ENCODE assay signal across 21 mouse cellular contexts in the genomic region with DNA sequence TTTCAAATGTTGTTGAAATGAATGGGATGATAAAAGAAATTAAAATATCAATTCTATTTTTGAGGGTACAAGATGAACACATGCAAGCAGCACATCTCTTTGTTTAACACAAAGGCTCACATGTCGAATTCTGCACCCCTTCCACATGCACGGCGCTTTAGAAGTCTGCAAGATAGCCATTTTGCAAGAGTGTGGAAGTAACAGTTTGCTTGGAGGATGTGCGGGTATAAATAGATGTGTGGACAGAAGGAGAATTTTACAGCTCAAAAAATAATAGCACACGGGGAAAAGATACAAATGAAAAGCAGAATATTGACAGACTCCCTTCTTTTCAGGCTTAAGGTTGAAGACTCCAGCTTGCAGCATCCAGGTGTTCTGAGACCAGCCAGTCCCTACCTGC. TPM values are rescaled to one million over a fixed set of nuclear protein-coding genes. Genes with fewer than 3 reads are reported as not detected.
DNase-seq lines count a peak whose midpoint lies in the region; ATAC-seq and TF ChIP-seq lines count a peak whose summit lies in the region.
"Had no signal": no experiment of that assay in that cellular context is flagged by ENCODE, and none has a peak within 500 bp of the region (broad histone marks: within the 10 kb centered on the region; RNA-seq: fewer than 3 reads in every experiment).

No protein-coding gene starts in this region.

- no peak for TF ChIP-seq CTCF in cortical plate, adult 2 months (IDR thresholded peaks at IDR 0.05; ENCODE audit: extremely low read depth, insufficient read depth, low read length)
- no peak for TF ChIP-seq CTCF in midbrain, postnatal 0 days (IDR thresholded peaks at IDR 0.05)

- H3K4me2 ChIP-seq in hindbrain, embryonic 11.5 days (replicated peaks; ENCODE audit: low read depth, low read length): 0 out of 2 replicates have a peak overlapping the region, but pooled peaks have one; percentile 8
- peak overlapping the region; percentile 71 for H3K4me2 ChIP-seq in hindbrain, embryonic 13.5 days
- H3K4me2 ChIP-seq in midbrain, postnatal 0 days (ENCODE audit: low read depth, low read length, poor library complexity, severe bottlenecking): peak overlapping the region; percentile 57
- H3K4me2 ChIP-seq: heart, embryonic 11.5 days; kidney, embryonic 15.5 days; liver, embryonic 11.5 days; lung, embryonic 14.5 days had no signal

- H3K36me3 ChIP-seq in hindbrain, embryonic 11.5 days (ENCODE audit: control insufficient read depth, insufficient read depth, low read length): no peaks in the 10 kb centered on the region
- no peaks in the 10 kb centered on the region for H3K36me3 ChIP-seq in hindbrain, embryonic 10.5 days
- no peaks in the 10 kb centered on the region for H3K36me3 ChIP-seq in hindbrain, embryonic 13.5 days
- H3K36me3 ChIP-seq in midbrain, postnatal 0 days (ENCODE audit: insufficient read depth, low read length): 0 out of 2 replicates have a peak, but pooled peaks cover 1% of the 10 kb centered on the region
- H3K36me3 ChIP-seq: kidney, embryonic 15.5 days; limb, embryonic 10.5 days had no signal

- 75% methylated on average over 5 of the region's 5 CpGs for WGBS in hindbrain, embryonic 11.5 days
- 80% methylated on average over 5 of the region's 5 CpGs for WGBS in hindbrain, embryonic 10.5 days
- 75% methylated on average over 5 of the region's 5 CpGs for WGBS in hindbrain, embryonic 13.5 days
- WGBS in midbrain, postnatal 0 days: 42% methylated on average over 5 of the region's 5 CpGs

- no peaks in the 10 kb centered on the region for H3K9me3 ChIP-seq in hindbrain, embryonic 11.5 days (ENCODE audit: control insufficient read depth, low read length)
- no peaks in the 10 kb centered on the region for H3K9me3 ChIP-seq in hindbrain, embryonic 10.5 days
- no peaks in the 10 kb centered on the region for H3K9me3 ChIP-seq in hindbrain, embryonic 13.5 days
- H3K9me3 ChIP-seq in midbrain, postnatal 0 days (ENCODE audit: low read length): no peaks in the 10 kb centered on the region
- H3K9me3 ChIP-seq: kidney, embryonic 15.5 days; limb, embryonic 10.5 days had no signal

- no peak for ATAC-seq in hindbrain, embryonic 11.5 days (ENCODE audit: low FRiP score)
- no peak for ATAC-seq in hindbrain, embryonic 13.5 days (ENCODE audit: low FRiP score)
- no peak for ATAC-seq in midbrain, postnatal 0 days (ENCODE audit: low FRiP score)

- TF ChIP-seq POLR2A in cortical plate, adult 2 months (IDR thresholded peaks at IDR 0.05; ENCODE audit: extremely low read depth, insufficient read depth, low read length): no peak

- H3K27ac ChIP-seq in hindbrain, embryonic 11.5 days (ENCODE audit: low read depth, low read length): no peak overlapping the region
- H3K27ac ChIP-seq in hindbrain, embryonic 10.5 days: no peak overlapping the region
- peak overlapping the region; percentile 51; the same call in 1 of the 2 replicates for H3K27ac ChIP-seq in cortical plate, adult 2 months (ENCODE audit: insufficient read depth, low read length)
- 0 out of 2 replicates have a peak overlapping the region, but pooled peaks have one; percentile 93 for H3K27ac ChIP-seq in hindbrain, embryonic 13.5 days
- peak overlapping the region; percentile 93 for H3K27ac ChIP-seq in midbrain, postnatal 0 days (ENCODE audit: low read depth, low read length)
- H3K27ac ChIP-seq: kidney, embryonic 15.5 days; limb, embryonic 10.5 days; macrophage; stomach, postnatal 0 days had no signal

- H3K27me3 ChIP-seq in hindbrain, embryonic 11.5 days (ENCODE audit: control insufficient read depth, insufficient read depth, low read length): peaks cover 21% of the 10 kb centered on the region
- H3K27me3 ChIP-seq in hindbrain, embryonic 10.5 days (ENCODE audit: insufficient read depth, poor library complexity, severe bottlenecking): peaks cover 52% of the 10 kb centered on the region
- H3K27me3 ChIP-seq in hindbrain, embryonic 13.5 days: peaks cover 21% of the 10 kb centered on the region
- no peaks in the 10 kb centered on the region for H3K27me3 ChIP-seq in midbrain, postnatal 0 days (ENCODE audit: insufficient read depth, low read length)

- H3K9ac ChIP-seq in hindbrain, embryonic 11.5 days (ENCODE audit: low read depth, low read length): no peak overlapping the region
- peak overlapping the region; percentile 83 for H3K9ac ChIP-seq in hindbrain, embryonic 13.5 days
- peak overlapping the region; percentile 80 for H3K9ac ChIP-seq in midbrain, postnatal 0 days (replicated peaks; ENCODE audit: low read length, poor library complexity, severe bottlenecking)
- H3K9ac ChIP-seq: kidney, embryonic 15.5 days; lung, embryonic 14.5 days had no signal

- H3K4me3 ChIP-seq in hindbrain, embryonic 11.5 days (ENCODE audit: low read depth, low read length): peak overlapping the region; percentile 1; the same call in 1 of the 2 replicates
- H3K4me3 ChIP-seq in hindbrain, embryonic 10.5 days: no peak overlapping the region
- peak overlapping the region; percentile 59 for H3K4me3 ChIP-seq in cortical plate, adult 2 months (ENCODE audit: insufficient read depth, low read length)
- peak overlapping the region; percentile 58 for H3K4me3 ChIP-seq in hindbrain, embryonic 13.5 days
- peak overlapping the region; percentile 66 for H3K4me3 ChIP-seq in midbrain, postnatal 0 days (ENCODE audit: low read depth, low read length)
- H3K4me3 ChIP-seq: kidney, embryonic 15.5 days; limb, embryonic 10.5 days had no signal

- H3K4me1 ChIP-seq in hindbrain, embryonic 11.5 days (replicated peaks; ENCODE audit: control insufficient read depth, insufficient read depth, low read length): no peaks in the 10 kb centered on the region; the same call in none of the 2 replicates
- peaks cover 21% of the 10 kb centered on the region for H3K4me1 ChIP-seq in hindbrain, embryonic 10.5 days (replicated peaks)
- H3K4me1 ChIP-seq in cortical plate, adult 2 months (ENCODE audit: control insufficient read depth, insufficient read depth, low read length): no peaks in the 10 kb centered on the region
- H3K4me1 ChIP-seq in hindbrain, embryonic 13.5 days (replicated peaks): peaks cover 41% of the 10 kb centered on the region
- H3K4me1 ChIP-seq in midbrain, postnatal 0 days (ENCODE audit: insufficient read depth, low read length): peaks cover 19% of the 10 kb centered on the region; the same call in 1 of the 2 replicates

- DNase-seq in hindbrain, embryonic 11.5 days (ENCODE audit: low spot score): no peak
- no peak for DNase-seq in hindbrain, embryonic 10.5 days (ENCODE audit: low spot score)
- peak; percentile 38 for DNase-seq in midbrain, postnatal 0 days (ENCODE audit: low spot score)
- DNase-seq in retina, embryonic 14.5 days (ENCODE audit: low spot score): no peak
- no peak for DNase-seq in cerebellum, postnatal 25 days
- no peak for DNase-seq in cerebellum, postnatal 10 days
- DNase-seq: adrenal gland, postnatal 14 days; cerebellum, adult 2 months; gastrocnemius, postnatal 14 days; heart, postnatal 14 days; lung, embryonic 14.5 days had no signal

RNA-seq across cellular contexts. Expression of gene Grin2b, which starts 2.9 kb away (rescaled TPM):
- polyA plus RNA-seq in hindbrain, embryonic 11.5 days (2014; fragmentation: Nextera tagmentation; extraction: Ambion mirVana): 1.4 and 2.0 TPM in 2 replicates
- polyA plus RNA-seq in hindbrain, embryonic 10.5 days (2016; fragmentation: Nextera tagmentation; extraction: Ambion mirVana): 0.47 and 0.70 TPM in 2 replicates
- polyA plus RNA-seq in cortical plate, adult 2 months (2012; rRNA removed): 44.7 and 46.9 TPM in 2 replicates
- 43.7 and 46.7 TPM in 2 replicates for polyA plus RNA-seq in hindbrain, embryonic 13.5 days (2015; fragmentation: Nextera tagmentation; extraction: Ambion mirVana)
- 64.1 and 71.6 TPM in 2 replicates for total RNA-seq in midbrain, postnatal 0 days (2014; rRNA removed)
- 73.3 and 76.4 TPM in 2 replicates for polyA plus RNA-seq in midbrain, postnatal 0 days (2015; fragmentation: Nextera tagmentation; extraction: Ambion mirVana)
- polyA plus RNA-seq: C2C12; large intestine, adult 2 months; macrophage; stomach, postnatal 0 days had no signal

Comparison
In these comparisons a context has a peak if more than half of its experiments do, and no peak if none do; other contexts are left out.
1. H3K27ac ChIP-seq: peak in cortical plate, adult 2 months (single experiment), hindbrain, embryonic 13.5 days (single experiment) and midbrain, postnatal 0 days (single experiment); none in hindbrain, embryonic 11.5 days (single experiment) and hindbrain, embryonic 10.5 days (single experiment).
2. RNA of gene Grin2b, which starts 2.9 kb away (polyA plus RNA-seq): 73.3 to 76.4 TPM in midbrain, postnatal 0 days, 43.7 to 46.7 TPM in hindbrain, embryonic 13.5 days and 44.7 to 46.9 TPM in cortical plate, adult 2 months; 1.4 to 2.0 TPM in hindbrain, embryonic 11.5 days and 0.47 to 0.70 TPM in hindbrain, embryonic 10.5 days; every median in the first group is over 10 times any median in the second.
3. H3K4me2 ChIP-seq: peak in every context shown above with its lines; median percentile 71 in hindbrain, embryonic 13.5 days; 57 in midbrain, postnatal 0 days; 8 in hindbrain, embryonic 11.5 days.